Mouse (Mus musculus) frontal cortex, adult (tissue): ENCODE measurements around the gene Cgnl1.

Source experiments
- ATAC-seq: cut with Nextera tagmentation; 2 replicates; pipeline ENCODE4 v1.9.2; 2017; ENCODE audit warnings: mild to moderate bottlenecking, moderate library complexity, mixed read lengths; ENCODE audit not compliant: low TSS enrichment

Gene Cgnl1

GRCm38 (mm10) chr9:71770991-71771767 lies at the start of gene Cgnl1:
TSS of gene Cgnl1 (minus strand) at chr9:71771602.
- peak; percentile 69; the same call in 1 of the 2 replicates for ATAC-seq

- peak; percentile 96 for ATAC-seq
These were observed 47.1 kb upstream of the Cgnl1 start for GRCm38 (mm10) chr9:71818453-71818852.

- ATAC-seq = no peak
These were observed 44.7 kb upstream of the Cgnl1 start for GRCm38 (mm10) chr9:71816121-71816520.

GRCm38 (mm10) chr9:71813565-71813964 lies 42.2 kb upstream of the Cgnl1 start:
- ATAC-seq = no peak

GRCm38 (mm10) chr9:71812914-71813313 lies 41.5 kb upstream of the Cgnl1 start:
- no peak for ATAC-seq

GRCm38 (mm10) chr9:71812402-71812801 lies 41.0 kb upstream of the Cgnl1 start:
- ATAC-seq = no peak; the same call in 1 of the 2 replicates

- no peak for ATAC-seq
These were observed 40.0 kb upstream of the Cgnl1 start for GRCm38 (mm10) chr9:71811404-71811803.

- ATAC-seq = no peak
These were observed 39.3 kb upstream of the Cgnl1 start for GRCm38 (mm10) chr9:71810723-71811122.

GRCm38 (mm10) chr9:71808640-71809254 lies 37.3 kb upstream of the Cgnl1 start:
- peak; percentile 88 for ATAC-seq

- no peak for ATAC-seq
These were observed 36.4 kb upstream of the Cgnl1 start for GRCm38 (mm10) chr9:71807801-71808200.

- ATAC-seq = peak; percentile 81; the same call in 1 of the 2 replicates
These were observed 35.0 kb upstream of the Cgnl1 start for GRCm38 (mm10) chr9:71806422-71806805.

GRCm38 (mm10) chr9:71805646-71806421 lies 34.4 kb upstream of the Cgnl1 start:
- ATAC-seq = no peak

GRCm38 (mm10) chr9:71804116-71804515 lies 32.7 kb upstream of the Cgnl1 start:
- ATAC-seq = no peak

GRCm38 (mm10) chr9:71803281-71803680 lies 31.9 kb upstream of the Cgnl1 start:
- ATAC-seq = no peak

GRCm38 (mm10) chr9:71799598-71799997 lies 28.2 kb upstream of the Cgnl1 start:
- ATAC-seq = no peak

GRCm38 (mm10) chr9:71798176-71798575 lies 26.8 kb upstream of the Cgnl1 start:
- no peak for ATAC-seq

GRCm38 (mm10) chr9:71777404-71777803 lies 6.0 kb upstream of the Cgnl1 start:
- no peak for ATAC-seq

- ATAC-seq = no peak
These were observed 4.9 kb upstream of the Cgnl1 start for GRCm38 (mm10) chr9:71776337-71776736.

GRCm38 (mm10) chr9:71773563-71773962 lies 2.2 kb upstream of the Cgnl1 start:
- ATAC-seq = no peak

- ATAC-seq = no peak
These were observed 936 bp upstream of the Cgnl1 start for GRCm38 (mm10) chr9:71772338-71772737.

- no peak for ATAC-seq
These were observed 918 bp downstream of the Cgnl1 start for GRCm38 (mm10) chr9:71770484-71770883.

GRCm38 (mm10) chr9:71769701-71770100 lies 1.7 kb downstream of the Cgnl1 start:
- no peak for ATAC-seq

- no peak for ATAC-seq
These were observed 3.3 kb downstream of the Cgnl1 start for GRCm38 (mm10) chr9:71768119-71768518.
